Mouse (Mus musculus): ENCODE measurements around the gene Kat2b. TPM values are rescaled to one million over a fixed set of nuclear protein-coding genes. Genes with fewer than 3 reads are reported as not detected.

Gene Kat2b
- total and polyA plus RNA-seq, 3 experiments: 6.2 to 7.4 TPM; not detected in 1

GRCm38 (mm10) chr17:53568118-53568517 lies 1.5 kb downstream of the Kat2b start (continued):
- no peak for TF ChIP-seq POLR2AphosphoS5 (IDR thresholded peaks at IDR 0.05; ENCODE audit: borderline replicate concordance, low read depth, low read length)
- no peak for TF ChIP-seq USF1 (IDR thresholded peaks at IDR 0.05; ENCODE audit: low read depth, low read length)
- peak; percentile 46; the same call in 1 of the 2 replicates for TF ChIP-seq MXI1 (IDR thresholded peaks at IDR 0.05; ENCODE audit: low read depth, low read length)
- no peak for TF ChIP-seq EP300 (IDR thresholded peaks at IDR 0.05; ENCODE audit: low read depth in 1 of 2, low read length in 2 of 2)
- no peak for TF ChIP-seq TAL1 (IDR thresholded peaks at IDR 0.05; ENCODE audit: low read length)
- TF ChIP-seq UBTF (IDR thresholded peaks at IDR 0.05; ENCODE audit: borderline replicate concordance, insufficient read depth, low read depth, low read length): no peak
- TF ChIP-seq MAFK (IDR thresholded peaks at IDR 0.05; ENCODE audit: borderline replicate concordance, low read depth, low read length): no peak
- no peak for TF ChIP-seq RCOR1 (IDR thresholded peaks at IDR 0.05; ENCODE audit: low read depth, low read length)
- TF ChIP-seq HCFC1 (IDR thresholded peaks at IDR 0.05; ENCODE audit: low read depth, low read length): no peak
- no peak for TF ChIP-seq CHD2 (IDR thresholded peaks at IDR 0.05; ENCODE audit: low read length)
- TF ChIP-seq ZC3H11A (IDR thresholded peaks at IDR 0.05; ENCODE audit: low read depth, low read length): no peak
- TF ChIP-seq ZKSCAN1 (IDR thresholded peaks at IDR 0.05; ENCODE audit: low read depth, low read length): no peak
- no peak for TF ChIP-seq NRF1 (IDR thresholded peaks at IDR 0.05; ENCODE audit: insufficient read depth, low read depth, low read length, poor library complexity, severe bottlenecking)
- TF ChIP-seq SIN3A (IDR thresholded peaks at IDR 0.05; ENCODE audit: low read length): peak; percentile 84
- TF ChIP-seq USF2 (IDR thresholded peaks at IDR 0.05; ENCODE audit: borderline replicate concordance in 1 of 2, insufficient read depth in 1 of 2, low read depth in 1 of 2, low read length in 2 of 2): no peak
- TF ChIP-seq ELF1 (IDR thresholded peaks at IDR 0.05; ENCODE audit: low read depth, low read length): no peak
- peak; percentile 64; the same call in 1 of the 2 replicates for TF ChIP-seq ETS1 (IDR thresholded peaks at IDR 0.05; ENCODE audit: low read depth, low read length)
- no peak for TF ChIP-seq ZNF384 (IDR thresholded peaks at IDR 0.05; ENCODE audit: low read depth, low read length)
- no peak; the same call in 1 of the 2 replicates for TF ChIP-seq TCF12 (IDR thresholded peaks at IDR 0.05; ENCODE audit: low read depth, low read length)

DNA sequence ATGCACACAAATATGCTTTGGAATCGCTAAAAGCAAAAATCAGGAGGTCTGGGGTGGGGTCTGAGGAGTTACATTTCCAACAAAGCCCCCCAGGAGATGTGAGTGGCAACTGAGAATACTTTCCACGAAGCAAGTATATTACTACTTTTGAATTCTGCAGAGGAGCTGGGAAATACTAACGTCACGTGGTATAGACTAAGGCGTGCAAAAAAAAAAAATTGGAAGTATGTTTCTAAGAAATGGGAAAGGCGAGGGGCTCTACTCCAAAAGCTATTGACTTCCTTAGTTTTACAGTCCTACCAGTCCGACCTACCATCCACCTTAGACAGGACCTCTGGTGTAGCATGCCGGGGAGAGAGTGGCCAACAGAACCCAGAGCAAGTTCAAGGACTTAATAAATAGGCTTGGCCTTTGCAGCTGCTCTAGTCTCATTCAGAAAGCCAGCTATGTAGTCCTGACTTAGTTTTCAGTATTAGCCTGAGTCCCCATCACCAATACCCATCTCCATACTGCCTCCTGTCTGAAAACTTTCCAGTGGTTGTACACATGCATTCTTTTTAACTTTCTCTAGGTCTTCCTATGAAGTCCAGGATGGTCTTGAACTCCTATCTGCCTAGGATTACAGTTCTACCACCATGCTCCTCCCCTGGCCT lies 2.2 kb downstream of the Kat2b start:
- peak overlapping the region; percentile 55 to 92 for H3K4me3 ChIP-seq (ENCODE audit: control insufficient read depth in 1 of 2, insufficient read depth in 1 of 2, low read depth in 2 of 2, low read length in 2 of 2)
- H3K9ac ChIP-seq (ENCODE audit: control insufficient read depth, low read depth, low read length, poor library complexity, severe bottlenecking): peak overlapping the region; percentile 50
- H3K27ac ChIP-seq (ENCODE audit: control insufficient read depth, low read depth, low read length): peak overlapping the region; percentile 45
- H3K27me3 ChIP-seq (ENCODE audit: control insufficient read depth in 1 of 2, insufficient read depth in 2 of 2, low read length in 2 of 2): no peaks in the 10 kb centered on the region
- H3K79me2 ChIP-seq (ENCODE audit: control insufficient read depth, insufficient read depth, low read length, poor library complexity): peaks cover 42% of the 10 kb centered on the region
- no peaks in the 10 kb centered on the region for H3K9me3 ChIP-seq (replicated peaks; ENCODE audit: insufficient read depth, low read length)
- H3K4me1 ChIP-seq (ENCODE audit: control insufficient read depth in 1 of 2, insufficient read depth in 2 of 2, low read length in 2 of 2): peaks cover 0 to 8% of the 10 kb centered on the region in 2 experiments; a peak in 3 of 4 replicates
- DNase-seq (ENCODE audit: low read depth, low spot score): peak; percentile 57
- H3K36me3 ChIP-seq (ENCODE audit: control insufficient read depth in 1 of 2, insufficient read depth in 2 of 2, low read length in 2 of 2): peaks cover 0 to 2% of the 10 kb centered on the region in 2 experiments; a peak in 1 of 4 replicates
- no peak for TF ChIP-seq ETS1 (IDR thresholded peaks at IDR 0.05; ENCODE audit: low read depth, low read length)
- TF ChIP-seq USF1 (IDR thresholded peaks at IDR 0.05; ENCODE audit: low read depth, low read length): peak; percentile 81
- no peak for TF ChIP-seq ZKSCAN1 (IDR thresholded peaks at IDR 0.05; ENCODE audit: low read depth, low read length)
- no peak for TF ChIP-seq GATA1 (IDR thresholded peaks at IDR 0.05; ENCODE audit: low read depth, low read length)
- TF ChIP-seq TBP (IDR thresholded peaks at IDR 0.05; ENCODE audit: low read depth, low read length): no peak
- TF ChIP-seq MYB (IDR thresholded peaks at IDR 0.05; ENCODE audit: low read depth, low read length): no peak
- TF ChIP-seq ZMIZ1 (IDR thresholded peaks at IDR 0.05; ENCODE audit: low read depth, low read length): no peak
- TF ChIP-seq E2F4 (IDR thresholded peaks at IDR 0.05; ENCODE audit: borderline replicate concordance, low read depth, low read length): no peak
- no peak for TF ChIP-seq ZC3H11A (IDR thresholded peaks at IDR 0.05; ENCODE audit: low read depth, low read length)
- no peak for TF ChIP-seq MAFK (IDR thresholded peaks at IDR 0.05; ENCODE audit: borderline replicate concordance, low read depth, low read length)
- no peak for TF ChIP-seq UBTF (IDR thresholded peaks at IDR 0.05; ENCODE audit: borderline replicate concordance, insufficient read depth, low read depth, low read length)
- no peak for TF ChIP-seq MAZ (IDR thresholded peaks at IDR 0.05; ENCODE audit: low read depth, low read length)
- TF ChIP-seq RCOR1 (IDR thresholded peaks at IDR 0.05; ENCODE audit: low read depth, low read length): no peak
- TF ChIP-seq NELFE (IDR thresholded peaks at IDR 0.05; ENCODE audit: low read depth, low read length): no peak
- TF ChIP-seq NRF1 (IDR thresholded peaks at IDR 0.05; ENCODE audit: insufficient read depth, low read depth, low read length, poor library complexity, severe bottlenecking): no peak
- TF ChIP-seq CHD2 (IDR thresholded peaks at IDR 0.05; ENCODE audit: low read length): no peak
- TF ChIP-seq GABPA (IDR thresholded peaks at IDR 0.05; ENCODE audit: low read depth, low read length): no peak
- peak; percentile 67 for TF ChIP-seq ZNF384 (IDR thresholded peaks at IDR 0.05; ENCODE audit: low read depth, low read length)
- TF ChIP-seq SMC3 (IDR thresholded peaks at IDR 0.05; ENCODE audit: low read depth, low read length): no peak
- no peak for TF ChIP-seq ELF1 (IDR thresholded peaks at IDR 0.05; ENCODE audit: low read depth, low read length)
- no peak for TF ChIP-seq POLR2AphosphoS2 (IDR thresholded peaks at IDR 0.05; ENCODE audit: low read length)
- no peak for TF ChIP-seq JUND (IDR thresholded peaks at IDR 0.05; ENCODE audit: low read depth, low read length)
- TF ChIP-seq SIN3A (IDR thresholded peaks at IDR 0.05; ENCODE audit: low read length): no peak; the same call in 1 of the 2 replicates
- TF ChIP-seq CHD1 (IDR thresholded peaks at IDR 0.05; ENCODE audit: low read depth, low read length): 0 out of 2 replicates have a peak, but pooled peaks have one; percentile 11

Data from MEL (cell line).